Comparison of ENCODE assay signal across 8 mouse cellular contexts in genomic region chr15:77071501-77071900, GRCm38 (mm10). TPM values are rescaled to one million over a fixed set of nuclear protein-coding genes. Genes with fewer than 3 reads are reported as not detected.
DNase-seq lines count a peak whose midpoint lies in the region; ATAC-seq and TF ChIP-seq lines count a peak whose summit lies in the region.

No protein-coding gene starts in this region.

- no peaks in the 10 kb centered on the region for H3K9me3 ChIP-seq in heart, embryonic 16.5 days (replicated peaks; ENCODE audit: control insufficient read depth, low read length)
- no peaks in the 10 kb centered on the region for H3K9me3 ChIP-seq in limb, embryonic 15.5 days

- DNase-seq in layer of hippocampus, adult 11-12 months (ENCODE audit: low spot score), result peak; percentile 38
- no peak for DNase-seq in layer of hippocampus, adult 18-20 months (ENCODE audit: low spot score in 2 of 2)
- peak; percentile 57 for DNase-seq in brain, adult 2 months (ENCODE audit: low read depth, low spot score)
- no peak for DNase-seq in urinary bladder, adult 2 months (ENCODE audit: low spot score)

- H3K4me3 ChIP-seq in heart, embryonic 16.5 days (ENCODE audit: low read length), result no peak overlapping the region
- no peak overlapping the region for H3K4me3 ChIP-seq in limb, embryonic 15.5 days
- no peak overlapping the region for H3K4me3 ChIP-seq in myocyte

- H3ac ChIP-seq in myocyte (ENCODE audit: control insufficient read depth, insufficient read length), result no peak overlapping the region

- TF ChIP-seq POLR2A in myocyte (IDR thresholded peaks at IDR 0.05; ENCODE audit: insufficient read length, low read depth), result peak; percentile 47

- peaks cover 17% of the 10 kb centered on the region for H3K4me1 ChIP-seq in heart, embryonic 16.5 days (ENCODE audit: control insufficient read depth, insufficient read depth, low read length)
- H3K4me1 ChIP-seq in limb, embryonic 15.5 days, result peaks cover 21% of the 10 kb centered on the region

- H3K27ac ChIP-seq in heart, embryonic 16.5 days (ENCODE audit: low read length), result 0 out of 2 replicates have a peak overlapping the region, but pooled peaks have one; percentile 2
- 0 out of 2 replicates have a peak overlapping the region, but pooled peaks have one; percentile 24 for H3K27ac ChIP-seq in limb, embryonic 15.5 days

- H3K36me3 ChIP-seq in heart, embryonic 16.5 days (ENCODE audit: control insufficient read depth, insufficient read depth), result peaks cover 8% of the 10 kb centered on the region
- peaks cover 13% of the 10 kb centered on the region for H3K36me3 ChIP-seq in limb, embryonic 15.5 days
- peaks cover 27% of the 10 kb centered on the region for H3K36me3 ChIP-seq in myocyte (ENCODE audit: control insufficient read depth, insufficient read depth)

- H3K27me3 ChIP-seq in heart, embryonic 16.5 days (ENCODE audit: control insufficient read depth, insufficient read depth, low read length), result no peaks in the 10 kb centered on the region
- H3K27me3 ChIP-seq in limb, embryonic 15.5 days, result no peaks in the 10 kb centered on the region
- no peaks in the 10 kb centered on the region for H3K27me3 ChIP-seq in myocyte (ENCODE audit: control insufficient read depth, insufficient read depth, insufficient read length)

- H3K9ac ChIP-seq in heart, embryonic 16.5 days (ENCODE audit: low read length), result no peak overlapping the region
- no peak overlapping the region for H3K9ac ChIP-seq in limb, embryonic 15.5 days

- no peaks in the 10 kb centered on the region for H3K79me2 ChIP-seq in myocyte (ENCODE audit: control insufficient read depth, insufficient read depth)

- peak; percentile 39; the same call in 1 of the 2 replicates for ATAC-seq in heart, embryonic 16.5 days (replicated peaks; ENCODE audit: extremely low read depth, insufficient read depth, low FRiP score)
- ATAC-seq in limb, embryonic 15.5 days (ENCODE audit: insufficient number of reproducible peaks, low FRiP score, low TSS enrichment, low read depth), result no peak
- no peak for ATAC-seq in erythroid progenitor cell, adult 5-6 weeks (replicated peaks; ENCODE audit: low FRiP score, poor library complexity, severe bottlenecking)

- peak overlapping the region; percentile 32; the same call in 1 of the 2 replicates for H3K4me2 ChIP-seq in heart, embryonic 16.5 days (ENCODE audit: low read depth, low read length)
- no peak overlapping the region for H3K4me2 ChIP-seq in limb, embryonic 15.5 days
- no peak overlapping the region for H3K4me2 ChIP-seq in myocyte (ENCODE audit: low read depth)

- 18% methylated on average over 10 of the region's 10 CpGs for WGBS in heart, embryonic 16.5 days
- 13% methylated on average over 10 of the region's 10 CpGs for WGBS in limb, embryonic 15.5 days

TF ChIP-seq in myocyte, 11 proteins besides CTCF, POLR2A, EP300 and RAD21:
- peak in 1 of 3 experiments; percentile 19 for TF ChIP-seq MYOD1 (IDR thresholded peaks at IDR 0.05; ENCODE audit: control insufficient read depth in 1 of 3, insufficient read length in 2 of 3, low read depth in 2 of 3)
- TF ChIP-seq POLR2AphosphoS2 (IDR thresholded peaks at IDR 0.05; ENCODE audit: insufficient read length, low read depth), result peak; percentile 82
- no peak for TF ChIP-seq MAX (IDR thresholded peaks at IDR 0.05; ENCODE audit: low read depth)
- TF ChIP-seq CEBPB (IDR thresholded peaks at IDR 0.05; ENCODE audit: insufficient read depth, poor library complexity, severe bottlenecking), result no peak
- peak in 1 of 3 experiments; percentile 42 for TF ChIP-seq MYOG (IDR thresholded peaks at IDR 0.05; ENCODE audit: control insufficient read depth in 1 of 3, insufficient read depth in 1 of 3, insufficient read length in 2 of 3, low read depth in 2 of 3)

RNA-seq across cellular contexts. Expression of gene Mb, which starts 21.0 kb away (rescaled TPM):
- total RNA-seq in layer of hippocampus, adult 18-20 months (2021), result under 1 TPM; 0.42 to 0.46 TPM
- 977 and 1,096 TPM in 2 replicates for polyA plus RNA-seq in heart, embryonic 16.5 days (2015; fragmentation: Nextera tagmentation; extraction: Ambion mirVana)
- 11.6 and 13.7 TPM in 2 replicates for polyA plus RNA-seq in limb, embryonic 15.5 days (2015; fragmentation: Nextera tagmentation; extraction: Ambion mirVana)
- polyA plus RNA-seq in myocyte (2012; fragmentation: generic; extraction: Trizol), result 1,055 TPM
- total RNA-seq in erythroid progenitor cell, adult 5-6 weeks (2015; ENCODE audit: low replicate concordance), result not detected in 2 replicates
- not detected in 2 replicates for total RNA-seq in erythroid progenitor cell, adult 5-6 weeks (2017; ENCODE audit: low replicate concordance)
- polyA plus RNA-seq in urinary bladder, adult 2 months (2012; rRNA removed), result 0.10 and 0.32 TPM in 2 replicates

RNA-seq across cellular contexts. Expression of gene Apol6, which starts 27.0 kb away (rescaled TPM):
- not detected for total RNA-seq in layer of hippocampus, adult 18-20 months (2021)
- 0.11 and 0.30 TPM in 2 replicates for polyA plus RNA-seq in heart, embryonic 16.5 days (2015; fragmentation: Nextera tagmentation; extraction: Ambion mirVana)
- polyA plus RNA-seq in limb, embryonic 15.5 days (2015; fragmentation: Nextera tagmentation; extraction: Ambion mirVana), result 0.15 and 0.17 TPM in 2 replicates
- polyA plus RNA-seq in myocyte (2012; fragmentation: generic; extraction: Trizol), result 4.8 TPM
- total RNA-seq in erythroid progenitor cell, adult 5-6 weeks (2015; ENCODE audit: low replicate concordance), result not detected in 2 replicates
- total RNA-seq in erythroid progenitor cell, adult 5-6 weeks (2017; ENCODE audit: low replicate concordance), result not detected in 2 replicates
- polyA plus RNA-seq in urinary bladder, adult 2 months (2012; rRNA removed), result 31.3 and 37.7 TPM in 2 replicates

Comparison
In these comparisons a context has a peak if more than half of its experiments do, and no peak if none do; other contexts are left out.
1. DNase-seq: peak in layer of hippocampus, adult 11-12 months (single experiment) and brain, adult 2 months (single experiment); none in layer of hippocampus, adult 18-20 months (0 of 2) and urinary bladder, adult 2 months (single experiment).
2. RNA of gene Mb, which starts 21.0 kb away (polyA plus RNA-seq): 1,055 TPM in myocyte (single experiment) and 977 to 1,096 TPM in heart, embryonic 16.5 days; 11.6 to 13.7 TPM in limb, embryonic 15.5 days and 0.10 to 0.32 TPM in urinary bladder, adult 2 months; every median in the first group is over 10 times any median in the second.